Mouse (Mus musculus): ENCODE data around the gene F830045P16Rik.
"Not testable (repeated sequence)": the region's sequence is repeated elsewhere in the genome, so short reads cannot be mapped to it uniquely, and the experiment has no call there.

Gene F830045P16Rik

GRCm38 (mm10) chr2:129545596-129545995 is 9.2 kb upstream of the F830045P16Rik start:
- DNase-seq (ENCODE audit: low read depth in 2 of 2, low spot score in 2 of 2): no peak

- DNase-seq (ENCODE audit: low read depth in 2 of 2, low spot score in 2 of 2): no peak
Observed at GRCm38 (mm10) chr2:129544919-129545318, 8.5 kb upstream of the F830045P16Rik start.

DNA sequence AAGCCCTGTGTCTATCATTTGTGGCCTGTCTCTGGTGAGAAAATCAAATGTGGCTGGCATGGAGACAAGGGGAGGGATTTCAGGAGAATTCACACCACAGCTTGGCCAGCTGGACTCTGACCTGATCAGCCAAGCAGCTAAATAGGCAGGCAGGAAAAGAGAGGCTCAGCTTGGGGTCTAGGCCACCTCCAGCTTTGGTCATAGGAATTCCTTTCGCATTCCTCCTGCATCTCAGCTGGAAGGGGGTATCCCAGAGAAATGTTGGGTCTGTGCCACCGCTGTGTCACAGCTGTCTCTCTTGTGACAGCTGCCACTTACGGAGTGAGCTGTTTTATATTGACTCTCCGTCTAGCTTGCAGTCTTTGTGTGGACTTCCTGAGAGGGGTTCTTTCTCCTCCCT is 8.0 kb upstream of the F830045P16Rik start:
- DNase-seq (ENCODE audit: low read depth in 2 of 2, low spot score in 2 of 2): no peak

GRCm38 (mm10) chr2:129540036-129540435 is 3.6 kb upstream of the F830045P16Rik start:
- DNase-seq (ENCODE audit: low read depth in 2 of 2, low spot score in 2 of 2): no peak

- DNase-seq (ENCODE audit: low read depth in 2 of 2, low spot score in 2 of 2): no peak
Observed at GRCm38 (mm10) chr2:129539175-129539574, 2.8 kb upstream of the F830045P16Rik start.

- no peak for DNase-seq (ENCODE audit: low read depth in 2 of 2, low spot score in 2 of 2)
Observed at GRCm38 (mm10) chr2:129537926-129538325, 1.5 kb upstream of the F830045P16Rik start.

GRCm38 (mm10) chr2:129537360-129537759 is 958 bp upstream of the F830045P16Rik start:
- DNase-seq (ENCODE audit: low read depth in 2 of 2, low spot score in 2 of 2): no peak

DNA sequence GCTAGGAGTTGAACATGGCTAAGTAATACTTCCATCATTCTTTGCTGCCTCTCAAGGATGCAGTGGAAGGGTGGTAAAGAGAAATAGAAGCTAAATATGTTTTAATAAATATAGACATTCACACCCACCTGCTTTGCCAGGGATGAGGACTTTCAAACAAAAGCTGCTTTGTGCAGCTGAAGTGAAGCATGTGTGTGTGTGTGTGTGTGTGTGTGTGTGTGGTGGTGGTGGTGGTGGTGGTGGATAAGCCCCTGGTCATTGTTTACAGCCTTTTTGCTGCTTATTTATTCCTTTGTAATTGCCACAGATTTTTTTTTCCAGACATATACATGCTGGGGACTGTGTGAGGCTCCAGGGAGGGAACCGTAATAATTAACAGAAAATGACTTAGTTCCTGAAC is 524 bp upstream of the F830045P16Rik start:
- no peak for DNase-seq (ENCODE audit: low read depth in 2 of 2, low spot score in 2 of 2)

DNA sequence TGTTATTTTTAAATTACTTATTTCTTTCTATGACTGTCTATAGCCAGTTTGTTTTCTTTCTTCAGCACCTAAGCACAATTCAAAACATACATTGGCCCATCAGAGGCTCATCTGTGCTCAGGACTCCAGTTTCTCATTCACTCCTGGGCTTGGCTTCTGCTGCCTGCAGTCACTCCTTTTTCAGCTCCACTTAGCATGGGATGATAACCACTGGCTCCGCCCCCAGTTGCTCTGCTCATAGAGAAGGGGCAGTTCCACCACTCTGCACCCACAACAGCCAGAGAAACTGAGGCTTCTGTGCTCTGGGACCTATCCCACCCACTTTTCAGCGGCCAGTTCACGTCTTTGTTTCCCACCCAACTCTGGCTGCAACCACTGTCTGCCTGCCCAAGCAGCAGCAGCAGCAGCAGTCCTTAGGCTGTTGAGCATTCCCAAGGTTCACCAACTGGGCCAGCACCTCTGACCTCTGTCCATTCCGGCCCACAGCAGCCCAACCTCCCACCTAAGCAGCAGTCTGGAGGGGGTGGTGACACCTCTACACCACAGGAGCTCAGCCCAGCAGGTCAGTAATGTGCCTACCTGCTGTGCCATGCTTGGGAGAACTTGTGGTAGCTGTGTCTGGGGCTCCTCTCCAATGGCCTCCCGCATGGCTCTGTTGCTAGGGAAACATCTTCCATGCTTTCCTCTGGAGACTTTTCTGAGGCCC is 1.4 kb downstream of the F830045P16Rik start:
- DNase-seq (ENCODE audit: low read depth in 2 of 2, low spot score in 2 of 2): no peak

- DNase-seq (ENCODE audit: low read depth in 2 of 2, low spot score in 2 of 2): no peak
Observed at GRCm38 (mm10) chr2:129531890-129532289, 4.5 kb downstream of the F830045P16Rik start.

GRCm38 (mm10) chr2:129531102-129531501 is 5.3 kb downstream of the F830045P16Rik start:
- no peak for DNase-seq (ENCODE audit: low read depth in 2 of 2, low spot score in 2 of 2)

DNA sequence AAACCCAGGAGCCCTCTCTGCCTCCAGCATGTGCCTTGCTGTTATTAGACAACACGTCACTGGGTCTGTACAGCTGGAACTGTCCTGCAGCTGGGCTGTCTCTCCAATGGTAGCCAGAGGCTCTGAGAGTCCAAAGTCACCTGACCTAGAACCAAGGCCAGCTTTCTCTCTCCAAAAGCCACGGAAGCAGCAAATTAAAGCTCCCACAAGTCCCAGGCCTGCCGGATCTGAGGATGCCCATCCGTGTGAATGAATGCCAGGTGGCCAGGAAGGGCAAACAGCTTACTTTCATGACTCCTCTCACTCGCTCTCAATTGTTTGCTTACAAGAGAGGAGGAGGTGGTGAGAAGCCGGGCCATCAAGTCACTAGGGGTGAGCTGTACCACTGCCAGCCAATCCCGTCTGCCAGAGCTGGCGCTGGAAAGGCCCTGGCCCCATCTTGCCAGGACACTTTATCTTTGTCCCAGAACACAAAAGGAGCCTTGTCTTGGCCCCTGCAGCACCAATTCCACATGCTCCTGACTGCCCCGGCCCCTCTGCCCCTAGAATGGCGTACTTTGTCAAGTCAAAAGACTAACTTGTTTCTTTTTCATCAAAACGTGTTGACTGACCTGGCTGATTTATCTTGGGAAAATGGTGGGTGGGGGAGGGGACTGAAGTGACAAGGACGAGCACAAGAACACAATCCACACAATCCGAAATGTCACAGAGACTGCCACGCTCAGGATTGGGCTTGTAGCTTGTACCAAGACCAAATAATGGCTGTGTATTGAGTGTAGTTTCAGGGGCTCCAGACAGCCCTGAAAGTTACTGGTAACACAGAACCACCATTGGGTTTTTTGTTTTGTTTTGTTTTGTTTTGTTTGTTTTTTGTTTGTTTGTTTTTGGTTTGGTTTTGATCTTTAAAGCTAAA is 6.8 kb downstream of the F830045P16Rik start:
- DNase-seq (ENCODE audit: low read depth in 2 of 2, low spot score in 2 of 2): no peak

DNA sequence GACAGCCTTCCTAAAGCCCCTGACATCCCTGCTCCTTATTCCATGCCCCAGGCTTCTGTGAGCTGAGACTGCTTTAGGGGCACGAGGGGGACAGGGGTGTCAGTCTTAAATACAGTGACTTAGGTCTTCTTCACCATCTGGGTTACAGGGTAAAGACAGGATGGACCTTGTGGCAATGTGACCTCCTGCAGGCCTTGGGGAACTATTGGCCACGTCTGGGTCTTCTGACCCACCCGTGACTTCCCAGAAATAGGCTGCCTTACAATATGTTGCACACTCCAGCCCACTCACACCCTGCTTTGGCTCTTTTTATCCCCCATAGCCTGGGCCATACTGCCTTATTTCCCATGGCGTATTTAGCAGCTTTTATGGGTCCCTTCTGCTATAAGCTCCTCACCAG is 8.5 kb downstream of the F830045P16Rik start:
- no peak for DNase-seq (ENCODE audit: low read depth in 2 of 2, low spot score in 2 of 2)

DNA sequence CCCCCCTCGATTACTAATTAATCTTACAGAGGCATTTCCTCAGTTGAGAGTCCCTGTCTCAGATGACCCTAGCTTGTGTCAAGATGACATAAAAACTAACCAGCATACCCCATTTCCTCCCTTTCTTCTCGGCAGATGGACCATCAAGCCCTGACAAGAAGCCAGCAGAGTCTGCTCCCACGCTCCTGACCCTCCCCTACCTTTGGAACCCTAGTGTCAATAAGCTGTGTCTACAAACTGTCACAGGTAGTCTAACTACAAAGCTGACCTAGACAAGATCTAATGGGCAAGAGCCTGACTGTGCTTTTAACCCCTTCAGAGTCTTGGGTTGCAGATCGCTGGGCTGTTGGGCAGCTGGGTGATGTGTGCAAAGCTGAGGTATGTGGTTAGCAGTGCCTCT is 10.1 kb downstream of the F830045P16Rik start:
- no peak for DNase-seq (ENCODE audit: low read depth in 2 of 2, low spot score in 2 of 2)

- no peak for DNase-seq (ENCODE audit: low read depth in 2 of 2, low spot score in 2 of 2)
Observed at GRCm38 (mm10) chr2:129525644-129526043, 10.8 kb downstream of the F830045P16Rik start.

- DNase-seq (ENCODE audit: low read depth in 2 of 2, low spot score in 2 of 2): no peak
Observed at GRCm38 (mm10) chr2:129518526-129518925, 17.9 kb downstream of the F830045P16Rik start.

DNA sequence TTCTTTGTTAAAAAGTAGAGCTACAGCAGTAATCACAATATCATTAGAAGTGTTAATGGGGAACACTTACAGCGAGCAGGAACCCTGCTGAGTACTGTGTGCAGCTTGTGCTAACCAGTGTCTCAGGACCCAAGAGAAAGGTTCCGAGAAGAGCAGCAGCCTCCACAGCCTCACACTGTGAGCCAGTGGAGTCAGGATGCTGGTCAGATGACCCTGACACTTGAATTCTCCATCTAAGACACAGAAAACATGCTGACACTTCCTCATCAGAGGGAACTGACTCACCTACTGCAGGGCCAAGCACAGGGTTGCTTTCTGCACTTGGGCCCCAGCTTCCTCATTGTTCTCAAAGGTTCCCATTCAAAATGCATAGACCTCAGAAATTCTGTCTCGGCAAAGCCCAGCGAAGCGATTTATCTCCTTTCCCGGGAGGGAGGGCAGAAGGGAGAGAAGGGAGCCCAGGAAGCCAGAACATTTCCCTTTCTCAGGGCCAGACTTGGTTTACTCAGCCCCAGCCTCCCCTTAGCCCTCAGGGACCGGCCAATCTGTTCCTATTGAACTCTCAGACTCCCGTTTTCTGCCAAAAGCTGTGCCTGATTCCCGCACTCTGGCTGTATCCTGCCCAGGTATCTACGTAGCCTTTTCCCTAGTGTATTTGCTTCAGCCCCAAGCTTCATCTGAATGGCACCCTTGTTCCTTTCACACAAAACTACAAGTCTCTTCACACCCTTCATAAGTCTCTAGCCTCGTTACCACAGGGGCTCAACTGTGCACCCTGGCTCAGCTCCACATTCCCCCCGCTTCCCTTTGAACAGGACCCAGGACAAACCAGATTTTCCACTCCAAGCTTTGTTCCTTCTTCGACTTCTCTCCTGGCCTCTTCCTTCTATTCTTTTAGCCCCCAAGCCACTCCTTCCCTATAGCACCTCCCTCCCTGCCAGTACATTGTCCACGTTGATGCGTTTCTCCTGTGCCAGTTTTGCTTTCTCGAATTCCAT is 21.2 kb downstream of the F830045P16Rik start:
- DNase-seq (ENCODE audit: low read depth in 2 of 2, low spot score in 2 of 2): no peak

GRCm38 (mm10) chr2:129514401-129514667 is 22.1 kb downstream of the F830045P16Rik start:
- no peak for DNase-seq (ENCODE audit: low read depth in 2 of 2, low spot score in 2 of 2)

DNA sequence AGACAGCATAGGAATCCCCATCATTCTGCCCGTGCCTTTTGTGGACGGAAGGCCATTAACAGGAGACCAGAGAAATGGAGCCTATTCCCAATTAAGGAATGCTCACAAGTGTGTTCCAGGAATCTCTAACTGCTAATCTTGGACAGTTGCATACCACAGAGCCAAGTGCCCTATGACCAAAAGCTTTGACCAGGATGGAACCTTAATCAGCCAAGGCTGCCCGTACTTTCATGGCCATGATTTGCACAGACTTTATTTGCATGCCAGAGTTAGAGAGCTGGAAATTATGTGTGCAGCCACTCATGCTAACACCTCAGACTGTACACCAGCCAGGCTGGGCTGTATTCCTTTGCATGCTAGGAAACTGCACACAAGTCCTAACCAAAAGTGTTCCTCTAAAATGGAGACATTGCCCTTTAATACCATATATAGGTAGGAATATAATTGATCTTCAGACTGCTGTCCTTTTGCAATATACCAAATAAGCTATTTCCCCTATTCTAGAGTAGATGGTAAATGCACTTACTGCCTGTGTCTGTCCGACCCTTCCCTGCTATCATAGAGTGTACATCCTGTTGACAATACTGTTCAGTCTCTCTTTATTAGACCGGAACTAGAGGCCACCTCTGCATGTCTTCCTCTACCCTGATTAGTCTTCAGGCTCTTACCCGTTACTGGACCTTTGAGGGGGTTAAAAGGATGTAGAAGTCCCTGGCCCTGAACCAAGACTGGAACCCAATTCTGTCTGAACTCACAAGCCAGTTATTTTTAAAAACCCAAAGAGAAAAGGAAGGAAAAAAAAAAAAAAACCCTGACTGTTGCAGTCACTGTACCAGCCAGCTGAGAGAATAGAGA is 22.6 kb downstream of the F830045P16Rik start:
- DNase-seq (ENCODE audit: low read depth in 2 of 2, low spot score in 2 of 2): no peak

DNA sequence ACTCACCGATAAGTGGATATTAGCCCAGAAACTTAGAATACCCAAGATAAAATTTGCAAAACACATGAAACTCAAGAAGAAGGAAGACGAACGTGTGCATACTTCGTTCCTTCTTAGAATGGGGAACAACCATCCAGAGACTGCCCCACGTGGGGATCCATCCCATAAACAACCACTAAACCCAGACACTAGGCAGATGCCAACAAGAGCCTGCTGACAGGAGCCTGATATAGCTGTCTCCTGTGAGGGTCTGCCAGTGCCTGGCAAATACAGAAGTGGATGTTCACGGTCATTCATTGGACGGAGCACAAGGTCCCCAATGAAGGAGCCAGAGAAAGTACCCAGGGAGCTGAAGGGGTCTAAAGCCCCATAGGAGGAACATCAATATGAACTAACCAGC is 24.3 kb downstream of the F830045P16Rik start:
- not testable (repeated sequence) for DNase-seq (ENCODE audit: low read depth in 2 of 2, low spot score in 2 of 2)

All from CD8-positive naive resting alpha-beta T cell, adult 2 months (primary cell).